Comparison of ENCODE assay signal across 10 mouse cellular contexts in the genomic region with DNA sequence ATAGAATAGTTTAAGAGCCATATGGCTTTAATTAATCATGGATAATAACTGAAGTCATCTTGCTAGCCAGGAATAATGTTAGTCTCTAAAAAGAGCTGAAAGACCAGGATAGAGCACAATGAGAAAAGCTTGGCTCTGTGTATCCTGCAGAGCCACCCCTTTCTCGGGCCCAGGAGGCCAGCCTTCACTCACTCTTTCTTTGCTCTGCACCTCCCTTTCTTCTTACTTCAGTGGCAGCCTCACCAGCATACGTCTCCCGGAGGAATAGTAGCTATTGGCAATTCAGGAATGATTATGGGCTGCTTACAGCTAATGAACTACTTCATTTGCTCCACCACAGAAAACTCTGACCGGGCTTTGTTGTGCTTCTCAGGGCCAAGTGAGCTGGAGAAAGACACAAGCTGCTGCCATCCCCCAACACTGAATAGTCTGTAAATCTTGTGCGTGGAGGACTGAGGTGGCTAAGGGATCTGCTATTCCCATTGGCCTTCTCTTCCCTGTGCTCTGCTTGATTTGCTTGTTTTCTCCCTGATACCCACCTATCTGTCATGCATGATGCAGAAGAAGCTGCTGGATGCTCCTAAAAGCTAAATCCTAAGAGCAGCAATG.
A peak's percentile ranks its signal among the peaks of the same experiment; 100 is the strongest.
DNase-seq lines count a peak whose midpoint lies in the region; ATAC-seq and TF ChIP-seq lines count a peak whose summit lies in the region.
"Had no signal": no experiment of that assay in that cellular context is flagged by ENCODE, and none has a peak within 500 bp of the region (broad histone marks: within the 10 kb centered on the region; RNA-seq: fewer than 3 reads in every experiment).

No protein-coding gene starts in this region.

- peak; percentile 26 for DNase-seq in embryonic facial prominence, embryonic 10.5 days (ENCODE audit: low spot score)
- peak; percentile 19 for DNase-seq in forebrain, embryonic 10.5 days (ENCODE audit: extremely low spot score, low spot score)
- DNase-seq in midbrain, postnatal 0 days (ENCODE audit: low spot score): peak; percentile 46
- no peak for DNase-seq in adrenal gland, postnatal 36 days
- no peak for DNase-seq in kidney, adult 8-10 months
- no peak for DNase-seq in layer of hippocampus, adult 9-11 months
- DNase-seq: cerebellum, postnatal 10 days; kidney, adult 18-20 months; liver, postnatal 0 days had no signal

- H3K36me3 ChIP-seq in embryonic facial prominence, embryonic 10.5 days (replicated peaks): no peaks in the 10 kb centered on the region
- H3K36me3 ChIP-seq in forebrain, embryonic 10.5 days (replicated peaks): no peaks in the 10 kb centered on the region
- H3K36me3 ChIP-seq in hindbrain, embryonic 16.5 days (ENCODE audit: control insufficient read depth, insufficient read depth, low read length): no peaks in the 10 kb centered on the region
- H3K36me3 ChIP-seq in midbrain, postnatal 0 days (ENCODE audit: insufficient read depth, low read length): no peaks in the 10 kb centered on the region

- WGBS in embryonic facial prominence, embryonic 10.5 days: 30% methylated on average over 5 of the region's 5 CpGs
- 17% methylated on average over 5 of the region's 5 CpGs for WGBS in forebrain, embryonic 10.5 days
- 14% methylated on average over 5 of the region's 5 CpGs for WGBS in hindbrain, embryonic 16.5 days
- WGBS in midbrain, postnatal 0 days: 14% methylated on average over 5 of the region's 5 CpGs

- no peaks in the 10 kb centered on the region for H3K9me3 ChIP-seq in embryonic facial prominence, embryonic 10.5 days
- no peaks in the 10 kb centered on the region for H3K9me3 ChIP-seq in forebrain, embryonic 10.5 days
- no peaks in the 10 kb centered on the region for H3K9me3 ChIP-seq in hindbrain, embryonic 16.5 days (ENCODE audit: control insufficient read depth, low read length)
- H3K9me3 ChIP-seq in midbrain, postnatal 0 days (ENCODE audit: low read length): no peaks in the 10 kb centered on the region

- H3K4me3 ChIP-seq in embryonic facial prominence, embryonic 10.5 days: no peak overlapping the region
- no peak overlapping the region for H3K4me3 ChIP-seq in forebrain, embryonic 10.5 days
- H3K4me3 ChIP-seq in hindbrain, embryonic 16.5 days (ENCODE audit: low read length): no peak overlapping the region
- no peak overlapping the region for H3K4me3 ChIP-seq in midbrain, postnatal 0 days (ENCODE audit: low read depth, low read length)

- peak; percentile 72 for ATAC-seq in hindbrain, embryonic 16.5 days
- peak; percentile 63 for ATAC-seq in midbrain, postnatal 0 days (ENCODE audit: low FRiP score)
- ATAC-seq: liver, postnatal 0 days had no signal

- no peak for TF ChIP-seq CTCF in midbrain, postnatal 0 days (IDR thresholded peaks at IDR 0.05)

- H3K4me2 ChIP-seq in hindbrain, embryonic 16.5 days (ENCODE audit: low read length): no peak overlapping the region
- H3K4me2 ChIP-seq in midbrain, postnatal 0 days (ENCODE audit: low read depth, low read length, poor library complexity, severe bottlenecking): no peak overlapping the region

- H3K27ac ChIP-seq in embryonic facial prominence, embryonic 10.5 days (replicated peaks): peak overlapping the region; percentile 73
- peak overlapping the region; percentile 72 for H3K27ac ChIP-seq in forebrain, embryonic 10.5 days
- peak overlapping the region; percentile 57; the same call in 1 of the 2 replicates for H3K27ac ChIP-seq in hindbrain, embryonic 16.5 days (ENCODE audit: low read depth, low read length)
- H3K27ac ChIP-seq in midbrain, postnatal 0 days (ENCODE audit: low read depth, low read length): peak overlapping the region; percentile 71

- no peaks in the 10 kb centered on the region for H3K27me3 ChIP-seq in embryonic facial prominence, embryonic 10.5 days (replicated peaks; ENCODE audit: low read depth, poor library complexity, severe bottlenecking)
- no peaks in the 10 kb centered on the region for H3K27me3 ChIP-seq in forebrain, embryonic 10.5 days (ENCODE audit: poor library complexity, severe bottlenecking)
- no peaks in the 10 kb centered on the region for H3K27me3 ChIP-seq in hindbrain, embryonic 16.5 days (replicated peaks; ENCODE audit: control insufficient read depth, insufficient read depth, low read length)
- no peaks in the 10 kb centered on the region for H3K27me3 ChIP-seq in midbrain, postnatal 0 days (ENCODE audit: insufficient read depth, low read length)

- no peak overlapping the region for H3K9ac ChIP-seq in hindbrain, embryonic 16.5 days (ENCODE audit: low read depth, low read length)
- peak overlapping the region; percentile 33; the same call in 1 of the 2 replicates for H3K9ac ChIP-seq in midbrain, postnatal 0 days (replicated peaks; ENCODE audit: low read length, poor library complexity, severe bottlenecking)
- H3K9ac ChIP-seq: liver, postnatal 0 days had no signal

- H3K4me1 ChIP-seq in embryonic facial prominence, embryonic 10.5 days: peaks cover 40% of the 10 kb centered on the region
- H3K4me1 ChIP-seq in forebrain, embryonic 10.5 days: peaks cover 39% of the 10 kb centered on the region
- H3K4me1 ChIP-seq in hindbrain, embryonic 16.5 days (ENCODE audit: control insufficient read depth, insufficient read depth, low read depth, low read length): peaks cover 4% of the 10 kb centered on the region; the same call in 1 of the 2 replicates
- peaks cover 5% of the 10 kb centered on the region; the same call in 1 of the 2 replicates for H3K4me1 ChIP-seq in midbrain, postnatal 0 days (ENCODE audit: insufficient read depth, low read length)

Comparison
In these comparisons a context has a peak if more than half of its experiments do, and no peak if none do; other contexts are left out.
1. DNase-seq: peak in embryonic facial prominence, embryonic 10.5 days (single experiment), forebrain, embryonic 10.5 days (single experiment) and midbrain, postnatal 0 days (single experiment); none in adrenal gland, postnatal 36 days (0 of 2), kidney, adult 8-10 months (0 of 2) and layer of hippocampus, adult 9-11 months (single experiment).
2. Peak in every context shown above with its lines, with median percentiles within 50 percentile points of each other: H3K27ac ChIP-seq.